Mouse (Mus musculus) liver, postnatal 0 days (tissue): ENCODE data around the gene Stk35. TPM values are rescaled to one million over a fixed set of nuclear protein-coding genes. Genes with fewer than 3 reads are reported as not detected.
A peak's percentile ranks its signal among the peaks of the same experiment; 100 is the strongest.

Experiments
- ATAC-seq: fragments of 200-750 bp; cut with Nextera tagmentation; 2 replicates; pipeline ENCODE4 v1.8.0; 2017; ENCODE audit warnings: mild to moderate bottlenecking, moderate library complexity
- DNase-seq: peaks from one replicate; pipeline ENCODE4 v3.0.0-alpha.2; 2016
- H3K27ac ChIP-seq: fragments of 300-500 bp; sonication (generic); 2 replicates; pipeline ENCODE4 v1.5.1; 2014; ENCODE audit warnings: antibody characterized with exemption, moderate library complexity, mild to moderate bottlenecking, low read depth
- H3K27me3 ChIP-seq: fragments of 300-500 bp; sonication (generic); 2 replicates; pipeline ENCODE4 v1.6.1; 2014; ENCODE audit warnings: low read length, control low read depth, mixed read lengths; ENCODE audit not compliant: insufficient read depth
- H3K36me3 ChIP-seq: fragments of 300-500 bp; sonication (generic); replicated peaks from 2 replicates; pipeline ENCODE4 v1.6.1; 2014; ENCODE audit warnings: mild to moderate bottlenecking, control low read depth, low read length, moderate library complexity, mixed read lengths; ENCODE audit not compliant: insufficient read depth
- H3K4me1 ChIP-seq: fragments of 300-500 bp; sonication (generic); 2 replicates; pipeline ENCODE4 v1.6.1; 2014; ENCODE audit warnings: antibody characterized with exemption, mild to moderate bottlenecking, control low read depth; ENCODE audit not compliant: insufficient read depth
- H3K4me2 ChIP-seq: fragments of 300-500 bp; sonication (generic); 2 replicates; pipeline ENCODE4 v1.6.1; 2014; ENCODE audit warnings: low read depth, mild to moderate bottlenecking, low read length, moderate library complexity, mixed read lengths
- H3K4me3 ChIP-seq: fragments of 300-500 bp; sonication (generic); 2 replicates; pipeline ENCODE4 v1.5.1; 2014; ENCODE audit warnings: low read depth, low read length
- H3K9ac ChIP-seq: fragments of 300-500 bp; sonication (generic); replicated peaks from 2 replicates; pipeline ENCODE4 v1.6.1; 2014; ENCODE audit warnings: mild to moderate bottlenecking, moderate library complexity
- H3K9me3 ChIP-seq: fragments of 300-500 bp; sonication (generic); 2 replicates; pipeline ENCODE4 v1.6.1; 2016; ENCODE audit warnings: mild to moderate bottlenecking, control low read depth, low read length, mixed read lengths
- CTCF ChIP-seq: sonication (generic); IDR thresholded peaks from 2 replicates; pipeline ENCODE4 v1.5.1; 2016; ENCODE audit warnings: antibody characterized with exemption, low read depth
- EP300 ChIP-seq: IDR thresholded peaks from 2 replicates; pipeline ENCODE4 v1.6.1; 2016; ENCODE audit warnings: antibody characterized with exemption, low read depth, mild to moderate bottlenecking
- WGBS: fragments of 180-500 bp; shearing (Covaris S2); extraction: QIAGEN DNeasy Blood & Tissue Kit; methylation state at CpG from one replicate; pipeline ENCODE4 v1.1.7; 2014; ENCODE audit not compliant: insufficient replicate concordance; 5-methylcytosine and 5-hydroxymethylcytosine counted together
- polyA plus RNA-seq: library from polyadenylated mRNA; unstranded; fragments of >200 nt; fragmentation: Nextera tagmentation; extraction: Ambion mirVana; gene quantifications from 2 replicates; pipeline ENCODE4 v1.2.1, GENCODE M21; 2015

Gene Stk35
- polyA plus RNA-seq, 1 experiment from 2014 or later: 2.7 TPM

GRCm38 (mm10) chr2:129823310-129823709, 23.0 kb downstream of the Stk35 start:
- Histone ChIP-seq H3K9ac (no peak overlapping the region), H3K27ac (no peak overlapping the region), H3K9me3 (no peaks in the 10 kb centered on the region), H3K4me2 (no peak overlapping the region), H3K36me3 (peaks cover 8% of the 10 kb centered on the region), H3K27me3 (no peaks in the 10 kb centered on the region), H3K4me1 (peaks cover 10% of the 10 kb centered on the region), H3K4me3 (no peak overlapping the region)
- ATAC-seq: no peak
- TF ChIP-seq EP300 (no peak), CTCF (no peak)
- WGBS: 90% methylated on average over 2 of the region's 2 CpGs
- no peak for DNase-seq

- TF ChIP-seq EP300 (no peak), CTCF (no peak)
- H3K4me2 ChIP-seq: no peak overlapping the region
- peaks cover 2% of the 10 kb centered on the region for H3K4me1 ChIP-seq
- H3K4me3 ChIP-seq: no peak overlapping the region
- peaks cover 18% of the 10 kb centered on the region for H3K36me3 ChIP-seq
- ATAC-seq (no peak), DNase-seq (no peak)
- H3K27ac ChIP-seq: no peak overlapping the region
- WGBS: 89% methylated on average over 6 of the region's 6 CpGs
- no peaks in the 10 kb centered on the region for H3K9me3 ChIP-seq
- H3K9ac ChIP-seq: no peak overlapping the region
- no peaks in the 10 kb centered on the region for H3K27me3 ChIP-seq
These were observed 23.9 kb downstream of the Stk35 start for GRCm38 (mm10) chr2:129824254-129824653.

- ATAC-seq (no peak), DNase-seq (no peak)
- Histone ChIP-seq H3K4me1 (no peaks in the 10 kb centered on the region), H3K9ac (no peak overlapping the region), H3K27me3 (no peaks in the 10 kb centered on the region), H3K27ac (no peak overlapping the region), H3K36me3 (peaks cover 31% of the 10 kb centered on the region; the same call in 1 of the 2 replicates), H3K4me2 (no peak overlapping the region), H3K4me3 (no peak overlapping the region), H3K9me3 (no peaks in the 10 kb centered on the region)
- TF ChIP-seq CTCF (no peak), EP300 (no peak)
- WGBS: 79% methylated on average over 3 of the region's 3 CpGs
These were observed 25.8 kb downstream of the Stk35 start for GRCm38 (mm10) chr2:129826141-129826540.

- H3K27me3 ChIP-seq: no peaks in the 10 kb centered on the region
- peaks cover 25% of the 10 kb centered on the region for H3K36me3 ChIP-seq
- no peak overlapping the region; the same call in 1 of the 2 replicates for H3K9ac ChIP-seq
- H3K4me2 ChIP-seq: no peak overlapping the region
- H3K9me3 ChIP-seq: no peaks in the 10 kb centered on the region
- H3K4me1 ChIP-seq: peaks cover 4% of the 10 kb centered on the region
- ATAC-seq (no peak), DNase-seq (no peak)
- H3K27ac ChIP-seq: no peak overlapping the region
- TF ChIP-seq EP300: no peak
- TF ChIP-seq CTCF: no peak
- H3K4me3 ChIP-seq: no peak overlapping the region
- WGBS: 84% methylated on average over 4 of the region's 4 CpGs
These were observed 32.7 kb downstream of the Stk35 start for GRCm38 (mm10) chr2:129832993-129833392.

GRCm38 (mm10) chr2:129834221-129834620, 33.9 kb downstream of the Stk35 start:
- no peak overlapping the region for H3K9ac ChIP-seq
- H3K4me3 ChIP-seq: no peak overlapping the region
- H3K9me3 ChIP-seq: no peaks in the 10 kb centered on the region
- H3K4me2 ChIP-seq: no peak overlapping the region
- ATAC-seq (peak; percentile 23; the same call in 1 of the 2 replicates), DNase-seq (no peak)
- no peak for TF ChIP-seq CTCF
- no peak for TF ChIP-seq EP300
- WGBS: 60% methylated on average over 1 of the region's 1 CpGs
- H3K27ac ChIP-seq: no peak overlapping the region
- no peaks in the 10 kb centered on the region for H3K27me3 ChIP-seq
- H3K4me1 ChIP-seq: peaks cover 4% of the 10 kb centered on the region
- H3K36me3 ChIP-seq: peaks cover 13% of the 10 kb centered on the region

GRCm38 (mm10) chr2:129834881-129835280, 34.6 kb downstream of the Stk35 start:
- 83% methylated on average over 6 of the region's 6 CpGs for WGBS
- no peak for DNase-seq
- no peaks in the 10 kb centered on the region for H3K27me3 ChIP-seq
- no peak overlapping the region for H3K4me2 ChIP-seq
- H3K4me3 ChIP-seq: no peak overlapping the region
- TF ChIP-seq EP300: no peak
- TF ChIP-seq CTCF: no peak
- no peaks in the 10 kb centered on the region for H3K9me3 ChIP-seq
- H3K27ac ChIP-seq: no peak overlapping the region
- ATAC-seq: no peak
- H3K36me3 ChIP-seq: peaks cover 7% of the 10 kb centered on the region
- peaks cover 4% of the 10 kb centered on the region for H3K4me1 ChIP-seq
- no peak overlapping the region for H3K9ac ChIP-seq

- DNase-seq: no peak
These were observed 36.6 kb downstream of the Stk35 start for GRCm38 (mm10) chr2:129836921-129837320.

More at GRCm38 (mm10) chr2:129836921-129837320, 36.6 kb downstream of the Stk35 start:
- H3K9ac ChIP-seq: no peak overlapping the region
- no peaks in the 10 kb centered on the region for H3K36me3 ChIP-seq
- no peak overlapping the region for H3K27ac ChIP-seq
- H3K4me2 ChIP-seq: no peak overlapping the region
- TF ChIP-seq CTCF (no peak), EP300 (no peak)
- no peaks in the 10 kb centered on the region for H3K27me3 ChIP-seq
- H3K4me3 ChIP-seq: no peak overlapping the region
- no peak for ATAC-seq
- WGBS: 46% methylated on average over 1 of the region's 1 CpGs
- no peaks in the 10 kb centered on the region for H3K9me3 ChIP-seq
- H3K4me1 ChIP-seq: peaks cover 4% of the 10 kb centered on the region
